Mouse (Mus musculus) urinary bladder, postnatal 10 days (tissue): ENCODE measurements around the gene Mfap1b.
"Not testable (repeated sequence)": the region's sequence is repeated elsewhere in the genome, so short reads cannot be mapped to it uniquely, and the experiment has no call there.

Experiments
- DNase-seq: peaks from one replicate; pipeline ENCODE4 v3.0.0; 2022; ENCODE audit warnings: low spot score

Gene Mfap1b

DNA sequence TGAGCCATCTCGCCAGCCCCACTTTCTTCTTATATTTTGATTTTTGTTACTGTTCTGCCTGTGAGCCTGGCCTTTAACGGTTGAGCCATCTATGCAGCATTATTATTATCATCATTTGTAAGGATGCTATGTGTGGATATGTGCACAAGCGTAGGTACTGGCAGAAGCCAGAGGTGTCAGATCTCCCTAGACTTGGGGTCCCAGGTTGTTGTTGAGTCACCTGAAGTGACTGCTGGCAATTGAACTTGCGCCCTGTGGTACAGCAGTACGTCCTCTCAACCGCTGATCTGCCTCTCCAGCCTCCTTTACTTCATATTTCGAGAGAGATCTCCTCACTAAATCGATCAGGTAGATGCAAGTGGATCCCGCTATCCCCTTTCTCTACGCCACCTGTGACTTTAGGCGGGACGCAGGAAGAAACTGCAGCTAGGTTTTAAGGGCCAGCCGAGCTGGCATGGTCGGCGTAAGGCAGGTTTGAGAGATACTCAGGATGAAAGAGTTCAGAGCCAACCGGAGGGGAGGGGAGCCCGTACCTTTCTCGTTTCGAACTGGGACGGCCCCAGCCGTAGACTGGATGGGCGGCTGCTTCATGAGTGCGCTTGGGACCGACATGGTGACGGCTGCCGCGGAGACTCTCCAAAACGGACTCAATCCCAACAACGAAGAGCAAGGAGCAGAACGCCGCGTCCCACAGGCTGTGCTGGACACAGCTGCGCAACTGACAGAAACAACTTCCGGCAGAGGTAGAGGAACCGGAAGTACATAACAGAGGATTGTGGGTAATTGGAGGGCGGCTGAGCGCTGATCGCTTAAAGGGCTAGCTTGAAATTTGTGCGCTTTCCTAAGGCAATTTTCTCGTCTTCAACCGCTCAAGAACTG is at the start of gene Mfap1b:
TSS of gene Mfap1b (minus strand) at position 767 of the 879 bp plus-strand sequence.
- DNase-seq, result peak; percentile 26

DNA sequence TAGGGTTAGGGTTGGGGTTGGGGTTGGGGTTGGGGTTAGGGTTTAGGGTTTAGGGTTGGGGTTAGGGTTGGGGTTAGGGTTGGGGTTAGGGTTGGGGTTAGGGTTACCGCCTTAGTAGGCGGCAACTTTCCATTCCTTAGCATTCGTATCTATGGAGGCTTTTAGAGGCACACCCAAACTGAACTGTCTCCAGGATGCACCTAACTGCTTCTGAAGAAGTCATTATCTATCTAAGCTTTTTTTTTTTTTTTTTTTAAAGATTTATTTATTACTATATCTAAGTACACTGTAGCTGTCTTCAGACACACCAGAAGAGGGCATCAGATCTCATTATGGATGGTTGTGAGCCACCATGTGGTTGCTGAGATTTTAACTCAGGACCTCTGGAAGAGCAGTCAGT is 49.0 kb upstream of the Mfap1b start:
- DNase-seq, result not testable (repeated sequence)

DNA sequence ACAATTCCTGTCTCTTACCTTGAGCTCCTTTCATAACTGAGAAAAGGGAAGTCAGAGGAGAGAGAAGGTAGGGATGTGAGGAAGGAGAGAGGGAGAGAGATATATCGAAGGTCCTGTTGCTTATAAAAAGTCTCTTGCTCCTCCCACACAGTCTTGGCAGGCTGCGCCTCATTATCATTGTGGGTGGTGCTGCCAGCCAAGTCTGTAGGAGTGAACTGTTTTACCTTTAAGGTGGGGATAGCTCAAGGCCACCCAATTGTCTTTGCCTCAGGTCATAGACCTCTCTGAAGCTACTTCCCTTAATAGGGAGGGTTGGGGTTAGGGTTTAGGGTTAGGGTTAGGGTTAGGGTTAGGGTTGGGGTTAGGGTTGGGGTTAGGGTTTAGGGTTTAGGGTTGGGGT is 48.1 kb upstream of the Mfap1b start:
- no peak for DNase-seq

DNA sequence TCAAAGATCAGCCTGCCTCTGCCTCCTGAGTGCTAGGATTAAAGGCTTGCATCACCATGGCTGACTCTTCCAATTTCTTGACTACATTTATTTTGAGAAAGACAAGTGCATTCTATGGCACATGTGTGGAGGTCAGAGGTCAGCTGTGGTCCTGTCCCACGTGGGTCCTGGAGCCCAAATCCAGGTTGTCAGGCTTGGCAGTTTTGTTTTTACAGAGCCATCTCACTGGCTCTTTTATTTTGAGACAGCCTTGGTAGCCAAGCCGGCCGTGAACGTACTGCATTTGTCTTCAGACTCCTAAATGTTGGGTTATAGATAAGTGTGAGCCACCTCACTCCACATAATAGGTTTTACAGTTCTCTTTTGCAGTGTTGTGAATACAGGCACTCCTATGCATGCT is 44.8 kb upstream of the Mfap1b start:
- not testable (repeated sequence) for DNase-seq

DNA sequence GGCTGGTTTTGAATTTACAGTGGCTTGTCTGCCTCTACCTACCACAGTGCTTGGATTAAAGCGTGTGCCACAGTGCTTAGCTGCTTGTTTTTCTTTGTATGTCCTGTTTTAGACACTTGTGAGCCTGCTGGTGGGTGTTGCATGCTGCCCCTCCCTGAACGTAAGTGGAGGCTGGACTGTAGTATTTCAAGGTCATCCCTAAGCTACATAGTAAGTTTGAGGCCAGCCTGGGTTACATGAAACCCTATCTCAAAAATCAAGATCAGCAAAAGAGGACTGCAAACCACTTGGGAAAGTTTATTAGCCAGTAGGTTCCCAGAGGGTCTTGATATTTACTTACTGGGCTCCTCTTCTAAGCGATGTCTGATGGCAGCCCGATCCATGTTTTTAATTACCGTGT is 44.2 kb upstream of the Mfap1b start:
- no peak for DNase-seq

DNA sequence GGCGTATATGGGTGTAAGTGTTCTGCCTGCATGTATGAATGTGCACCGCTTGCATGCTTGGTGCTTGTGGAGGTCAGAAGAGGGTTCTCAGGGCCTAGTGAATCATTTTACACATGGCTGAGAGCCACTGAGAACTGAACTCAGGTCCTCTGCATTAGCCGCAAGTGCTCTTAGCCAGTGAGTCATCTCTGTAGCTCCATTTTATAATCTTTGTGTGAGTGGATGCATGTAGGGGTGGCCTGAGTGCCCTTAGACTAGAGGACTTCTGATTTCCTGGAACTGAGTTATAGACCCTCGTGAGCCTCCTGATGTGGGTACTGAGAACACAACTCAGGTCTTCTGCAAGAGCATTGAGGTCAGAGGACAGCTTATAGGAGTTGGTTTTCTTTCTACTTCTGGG is 40.3 kb upstream of the Mfap1b start:
- no peak for DNase-seq

DNA sequence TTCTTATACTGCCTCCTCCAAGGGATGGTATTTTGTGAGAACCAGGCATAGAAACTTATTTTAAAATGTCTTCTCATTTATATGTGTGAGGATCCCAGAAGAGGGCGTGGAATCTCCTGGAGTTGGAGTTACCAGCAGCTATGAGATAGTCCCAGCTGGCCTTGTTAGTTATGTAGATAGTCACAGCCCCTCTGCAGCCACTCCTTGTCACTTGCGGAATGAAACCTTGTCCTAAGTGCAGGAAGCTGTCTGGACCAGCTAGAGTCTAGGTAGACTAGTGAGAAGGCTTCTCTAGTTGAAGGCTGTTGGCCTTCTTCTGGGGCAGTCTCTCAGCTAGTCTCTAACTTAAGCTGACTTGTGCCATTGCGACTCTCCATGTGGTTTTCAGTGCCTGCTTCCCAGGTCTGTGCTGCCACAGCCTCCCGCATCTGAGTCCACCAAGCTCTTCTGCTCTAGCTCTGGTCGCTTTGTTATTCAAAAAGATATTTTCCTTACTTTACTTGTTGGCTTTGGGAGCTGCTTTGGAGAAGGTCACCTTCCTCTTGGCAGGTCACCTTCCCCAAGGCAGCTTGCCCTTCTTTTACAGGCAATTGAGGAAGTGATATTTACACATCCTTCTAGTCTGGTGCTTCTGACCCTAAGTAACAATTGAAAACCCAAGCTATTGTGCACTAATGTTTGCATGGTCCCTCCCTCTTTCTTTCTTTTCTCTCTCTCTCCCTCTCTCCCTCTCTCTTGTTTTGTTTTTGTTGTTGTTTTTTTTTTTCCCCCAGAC is 39.3 kb upstream of the Mfap1b start:
- not testable (repeated sequence) for DNase-seq

DNA sequence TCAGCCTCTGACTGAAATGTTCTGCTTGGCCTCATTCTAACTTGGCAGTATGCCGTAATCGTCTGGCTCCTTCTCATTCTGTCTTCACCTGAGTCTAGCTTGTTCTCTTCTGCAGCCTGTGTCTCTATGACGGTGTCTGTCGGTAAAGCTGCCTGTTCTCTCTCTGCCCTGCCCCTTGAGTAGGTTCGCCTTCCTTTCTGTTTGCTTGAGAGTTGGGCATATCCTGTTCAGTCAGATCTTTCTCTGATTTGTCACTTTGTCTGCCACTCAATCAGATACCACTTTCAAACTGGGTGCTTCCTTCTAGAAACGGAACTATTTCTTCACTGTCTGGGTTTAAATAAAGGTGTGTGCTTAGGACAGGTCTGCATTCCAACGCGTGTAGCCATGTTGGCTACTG is 37.5 kb upstream of the Mfap1b start:
- no peak for DNase-seq

DNA sequence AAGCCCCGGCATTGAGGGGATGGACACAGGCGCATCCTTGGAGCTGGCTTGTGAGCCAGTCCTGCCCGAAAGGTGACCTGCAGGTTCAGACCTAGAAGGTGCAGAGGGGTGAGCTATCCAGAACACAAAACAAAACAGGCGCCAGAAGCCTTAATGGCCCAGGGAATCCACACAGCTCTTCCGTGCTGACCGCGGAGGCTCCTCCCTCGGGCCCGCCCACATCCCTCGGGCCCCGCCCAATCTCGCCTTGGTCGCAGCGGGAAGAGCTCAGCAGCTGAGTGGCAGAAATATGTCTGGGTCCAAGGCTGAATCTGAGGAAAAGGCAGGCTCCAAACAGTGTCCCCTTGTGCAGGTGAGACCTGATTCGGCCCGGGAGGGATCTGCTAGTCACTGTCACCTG is 35.7 kb upstream of the Mfap1b start:
- no peak for DNase-seq

DNA sequence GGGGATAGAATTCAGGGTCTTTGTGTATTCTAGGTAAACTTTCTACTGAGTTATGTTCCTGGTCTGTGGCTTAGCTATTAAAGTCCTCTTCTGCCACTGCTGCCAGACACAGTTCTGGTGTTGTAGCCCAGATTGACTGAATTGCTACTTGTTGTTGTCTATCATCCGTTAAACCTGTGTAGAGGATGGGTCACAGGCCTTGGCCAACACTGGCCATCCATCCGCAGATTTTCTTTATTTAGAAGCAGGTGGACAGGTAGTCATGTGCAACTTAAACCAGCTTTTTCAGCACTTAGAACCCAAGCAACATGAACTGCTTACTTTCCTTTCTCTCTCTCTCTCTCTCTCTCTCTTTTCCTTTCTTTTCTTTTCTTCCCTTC is 34.1 kb upstream of the Mfap1b start:
- no peak for DNase-seq

DNA sequence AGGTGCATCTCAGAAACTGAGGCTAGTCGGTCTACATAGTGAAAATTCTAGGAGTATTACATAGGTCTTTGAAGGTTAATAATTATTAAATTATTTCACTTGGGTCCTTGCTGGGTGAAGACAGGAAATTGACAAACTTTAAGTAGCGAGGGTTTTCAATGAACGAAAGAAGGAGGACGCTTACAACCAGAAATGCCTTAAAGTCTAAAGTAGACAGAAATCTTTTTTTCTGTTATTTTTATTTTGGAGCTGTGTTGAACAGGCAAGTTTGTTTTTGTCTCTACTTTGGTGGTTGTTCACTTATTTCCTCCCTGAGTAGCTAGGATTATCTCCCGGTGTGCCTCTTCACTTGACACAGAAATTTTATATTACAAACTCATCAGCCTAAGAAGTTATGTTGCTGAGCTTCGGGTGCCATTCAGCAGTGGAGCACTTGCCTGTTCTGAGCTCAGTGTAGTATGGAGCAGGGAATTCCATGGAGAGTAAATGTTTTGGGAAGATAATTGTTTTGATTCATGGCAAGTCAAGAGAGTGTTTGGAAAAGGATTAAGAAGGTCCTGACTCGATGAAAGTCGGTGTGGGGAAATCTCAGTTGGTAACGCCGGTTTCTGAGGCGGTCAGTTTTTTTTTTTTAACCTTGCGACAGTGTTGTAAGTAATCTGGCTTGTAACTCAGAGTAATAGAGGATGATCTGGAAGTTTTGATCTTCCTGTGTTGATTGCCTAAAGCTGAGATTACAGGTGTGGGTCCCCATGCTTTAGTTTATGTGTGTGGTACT is 33.5 kb upstream of the Mfap1b start:
- DNase-seq, result no peak

DNA sequence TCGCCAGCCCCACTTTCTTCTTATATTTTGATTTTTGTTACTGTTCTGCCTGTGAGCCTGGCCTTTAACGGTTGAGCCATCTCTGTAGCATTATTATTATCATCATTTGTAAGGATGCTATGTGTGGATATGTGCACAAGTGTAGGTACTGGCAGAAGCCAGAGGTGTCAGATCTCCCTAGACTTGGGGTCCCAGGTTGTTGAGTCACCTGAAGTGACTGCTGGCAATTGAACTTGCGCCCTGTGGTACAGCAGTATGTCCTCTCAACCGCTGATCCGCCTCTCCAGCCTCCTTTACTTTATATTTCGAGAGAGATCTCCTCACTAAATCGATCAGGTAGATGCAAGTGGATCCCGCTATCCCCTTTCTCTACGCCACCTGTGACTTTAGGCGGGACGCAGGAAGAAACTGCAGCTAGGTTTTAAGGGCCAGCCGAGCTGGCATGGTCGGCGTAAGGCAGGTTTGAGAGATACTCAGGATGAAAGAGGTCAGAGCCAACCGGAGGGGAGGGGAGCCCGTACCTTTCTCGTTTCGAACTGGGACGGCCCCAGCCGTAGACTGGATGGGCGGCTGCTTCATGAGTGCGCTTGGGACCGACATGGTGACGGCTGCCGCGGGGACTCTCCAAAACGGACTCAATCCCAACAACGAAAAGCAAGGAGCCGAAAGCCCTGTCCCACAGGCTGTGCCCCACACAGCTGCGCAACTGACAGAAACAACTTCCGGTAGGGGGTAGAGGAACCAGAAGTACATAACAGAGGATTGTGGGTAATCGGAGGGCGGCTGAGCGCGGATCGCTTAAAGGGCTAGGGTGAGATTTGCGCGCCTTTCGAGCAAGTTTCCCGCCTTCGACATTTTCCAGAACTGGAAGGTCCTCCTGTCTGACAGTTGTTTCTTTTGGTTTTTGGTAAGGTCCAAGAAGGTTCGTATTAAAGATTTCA is 32.3 kb upstream of the Mfap1b start, which contains the start of the genes Mfap1a and Wdr76:
TSS of gene Mfap1a (minus strand) at position 724 of the 941 bp plus-strand sequence.
TSS of gene Wdr76 (plus strand) at position 782 of the 941 bp plus-strand sequence.
- peak; percentile 29 for DNase-seq

DNA sequence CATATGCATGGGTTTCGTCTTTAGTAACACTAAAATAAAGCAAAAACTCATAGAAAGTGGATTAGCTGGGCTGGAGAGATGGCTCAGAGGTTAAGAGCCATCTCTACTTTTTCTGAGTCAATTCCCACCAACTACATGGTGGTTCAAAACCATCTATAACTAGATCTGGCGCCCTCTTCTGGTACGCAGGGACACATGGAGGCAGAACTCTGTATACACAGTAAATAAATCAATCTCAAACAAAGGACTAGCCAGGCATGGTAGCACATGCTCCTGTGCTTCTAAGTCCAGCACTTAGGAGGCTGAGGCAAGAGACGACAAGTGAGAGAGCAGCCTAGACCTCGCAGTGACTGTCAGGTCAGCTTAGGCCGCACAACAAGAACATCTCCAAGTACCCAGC is 27.7 kb upstream of the Mfap1b start:
- not testable (repeated sequence) for DNase-seq

DNA sequence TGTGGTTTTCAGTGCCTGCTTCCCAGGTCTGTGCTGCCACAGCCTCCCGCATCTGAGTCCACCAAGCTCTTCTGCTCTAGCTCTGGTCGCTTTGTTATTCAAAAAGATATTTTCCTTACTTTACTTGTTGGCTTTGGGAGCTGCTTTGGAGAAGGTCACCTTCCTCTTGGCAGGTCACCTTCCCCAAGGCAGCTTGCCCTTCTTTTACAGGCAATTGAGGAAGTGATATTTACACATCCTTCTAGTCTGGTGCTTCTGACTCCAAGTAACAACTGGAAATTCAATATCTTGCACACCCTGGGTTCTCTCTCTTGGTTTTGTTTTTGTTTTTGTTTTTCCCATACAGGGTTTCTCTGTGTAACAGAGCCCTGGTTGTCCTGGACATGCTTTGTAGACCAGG is 10.5 kb upstream of the Mfap1b start:
- not testable (repeated sequence) for DNase-seq

DNA sequence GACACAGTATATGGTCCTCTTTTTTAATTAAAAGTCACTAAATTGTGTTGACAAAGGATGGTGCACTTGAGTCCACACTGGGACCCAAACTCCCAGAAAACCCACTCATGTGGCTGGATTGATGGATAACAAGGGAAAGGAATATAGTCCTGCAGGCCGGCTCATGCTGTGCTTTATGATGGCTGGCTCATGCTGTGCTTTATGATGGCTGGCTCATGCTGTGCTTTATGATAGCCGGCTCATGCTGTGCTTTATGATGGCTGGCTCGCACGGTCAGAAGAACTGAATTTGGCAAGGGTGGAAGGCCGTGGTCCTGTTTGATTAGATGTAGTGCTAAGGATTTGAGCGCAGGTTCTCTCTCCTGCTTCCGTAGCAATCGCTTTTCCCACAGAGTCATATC is 9.7 kb upstream of the Mfap1b start:
- DNase-seq, result no peak

DNA sequence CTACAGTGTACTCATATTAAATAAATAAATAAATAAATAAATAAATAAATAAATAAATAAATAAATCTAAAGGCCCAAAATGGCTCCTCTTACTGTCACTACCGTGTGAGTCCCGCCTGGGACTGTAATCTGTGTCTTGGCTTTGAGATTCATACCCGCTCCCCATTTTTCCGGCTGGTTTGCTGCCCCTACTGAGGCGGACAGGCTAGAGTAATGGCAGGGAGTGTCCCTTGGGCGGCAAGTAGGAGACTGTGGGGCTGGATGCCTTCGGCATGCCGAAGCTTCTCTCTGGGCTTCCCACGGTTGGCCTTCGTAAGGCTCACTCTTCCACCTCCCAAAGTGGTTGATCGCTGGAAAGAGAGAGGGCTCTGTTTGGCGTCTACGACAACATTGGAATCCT is 7.0 kb upstream of the Mfap1b start:
- not testable (repeated sequence) for DNase-seq

DNA sequence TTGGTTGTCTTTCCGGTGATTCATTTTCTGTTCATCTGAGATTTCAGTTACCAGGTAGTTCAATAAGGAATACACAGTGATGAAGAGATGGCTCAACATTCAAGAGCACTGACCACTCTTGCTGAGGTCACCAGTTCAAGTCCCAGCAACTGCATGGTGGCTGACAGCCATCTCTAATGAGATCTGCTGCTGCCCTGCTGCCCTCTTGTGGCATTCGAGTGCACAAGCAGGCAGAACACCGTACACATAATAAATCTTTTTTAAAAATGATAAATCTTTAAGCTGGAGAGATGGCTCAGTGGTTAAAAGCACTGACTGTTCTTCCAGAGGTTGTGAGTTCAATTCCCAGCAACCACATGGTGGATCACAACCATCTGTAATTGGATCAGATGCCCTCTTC is 6.6 kb upstream of the Mfap1b start:
- DNase-seq, result no peak

DNA sequence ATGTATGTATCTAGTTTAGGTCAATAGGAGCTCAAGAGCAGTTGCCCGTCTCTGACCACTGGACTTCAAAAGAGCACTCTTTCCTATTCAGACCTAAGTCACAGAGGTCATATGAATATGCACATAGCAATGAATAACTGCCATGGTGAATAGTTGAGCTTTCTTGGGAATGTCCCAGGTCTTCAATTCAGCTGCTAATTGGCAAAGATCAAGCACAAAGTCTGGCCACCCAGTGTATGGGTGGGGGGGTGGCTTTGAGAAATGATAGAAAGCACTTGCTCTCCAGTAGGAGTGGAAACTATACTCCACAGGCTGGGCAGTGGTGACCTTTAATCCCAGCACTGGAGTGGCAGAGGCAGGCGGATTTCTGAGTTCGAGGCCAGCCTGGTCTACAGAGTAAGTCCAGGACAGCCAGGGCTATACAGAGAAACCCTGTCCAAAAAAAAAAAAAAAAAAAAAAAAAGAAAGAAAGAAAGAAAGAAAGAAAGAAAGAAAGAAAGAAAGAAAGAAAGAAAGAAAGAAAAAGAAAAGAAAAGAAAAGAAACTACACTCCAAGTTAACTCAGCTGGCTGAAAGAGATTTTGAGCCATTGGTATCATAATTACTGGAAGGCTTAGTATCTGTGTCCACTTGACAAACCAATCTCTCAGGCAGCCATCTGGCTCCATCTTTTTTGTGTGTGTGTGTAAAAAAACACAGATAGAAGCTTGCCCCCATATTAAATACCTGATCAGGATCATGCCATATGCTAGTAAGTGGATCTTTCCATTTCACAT is 3.8 kb upstream of the Mfap1b start:
- no peak for DNase-seq

DNA sequence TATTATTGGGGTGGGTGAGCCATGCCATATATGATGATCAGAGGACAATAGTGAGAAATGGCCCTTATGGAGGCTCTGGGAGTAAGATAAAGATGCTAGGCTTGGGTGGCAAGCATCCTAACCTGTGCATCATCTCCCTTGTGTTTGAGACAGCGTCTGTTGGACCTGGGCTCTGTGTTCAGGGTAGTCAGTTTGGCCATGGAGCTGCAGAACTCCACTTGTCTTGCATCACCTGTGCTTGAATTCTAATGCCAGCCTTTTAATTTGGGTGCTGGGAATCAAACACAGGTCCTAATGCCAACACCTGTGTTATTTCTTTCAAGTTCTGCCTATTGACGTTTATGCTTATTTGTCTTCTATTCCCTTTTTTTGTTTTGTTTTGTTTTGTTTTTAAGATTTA is 1.4 kb upstream of the Mfap1b start:
- DNase-seq, result not testable (repeated sequence)

DNA sequence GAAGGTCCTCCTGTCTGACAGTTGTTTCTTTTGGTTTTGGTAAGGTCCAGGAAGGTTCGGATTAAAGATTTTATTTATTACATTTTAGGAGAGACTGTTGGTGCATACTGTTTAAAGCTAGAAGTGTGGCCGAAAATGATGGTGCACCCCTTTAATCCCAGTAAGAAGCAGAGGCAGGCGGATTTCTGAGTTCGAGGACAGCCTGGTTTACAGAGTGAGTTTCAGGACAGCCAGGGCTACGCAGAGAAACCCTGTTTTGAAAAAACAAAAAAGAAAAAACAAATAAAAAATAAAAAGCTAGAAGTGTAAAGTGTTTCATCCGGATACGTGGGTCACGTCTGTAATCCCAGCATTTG is 291 bp upstream of the Mfap1b start:
- DNase-seq, result no peak
